Mouse (Mus musculus) limb, embryonic 12.5 days (tissue): Measurements from ENCODE around the gene Ahcyl2. TPM values are rescaled to one million over a fixed set of nuclear protein-coding genes. Genes with fewer than 3 reads are reported as not detected.

Experiments used
- ATAC-seq: fragments of 200-750 bp; cut with Nextera tagmentation; 2 replicates; pipeline ENCODE4 v1.8.0; 2017; ENCODE audit warnings: low read depth, moderate TSS enrichment; ENCODE audit not compliant: insufficient number of reproducible peaks, insufficient read depth, low FRiP score, low TSS enrichment
- H3K27ac ChIP-seq: fragments of 300-500 bp; sonication (generic); 2 replicates; pipeline ENCODE4 v1.5.1; 2016; ENCODE audit warnings: mild to moderate bottlenecking, moderate library complexity
- H3K27me3 ChIP-seq: fragments of 300-500 bp; sonication (generic); 2 replicates; pipeline ENCODE4 v1.6.1; 2016; ENCODE audit warnings: mild to moderate bottlenecking, moderate library complexity
- H3K36me3 ChIP-seq: fragments of 300-500 bp; sonication (generic); 2 replicates; pipeline ENCODE4 v1.6.1; 2016; ENCODE audit warnings: mild to moderate bottlenecking, moderate library complexity
- H3K4me1 ChIP-seq: fragments of 300-500 bp; sonication (generic); replicated peaks from 2 replicates; pipeline ENCODE4 v1.6.1; 2016
- H3K4me2 ChIP-seq: fragments of 300-500 bp; sonication (generic); 2 replicates; pipeline ENCODE4 v1.6.1; 2016; ENCODE audit warnings: mild to moderate bottlenecking, moderate library complexity
- H3K4me3 ChIP-seq: fragments of 300-500 bp; sonication (generic); replicated peaks from 2 replicates; pipeline ENCODE4 v1.5.1; 2016; ENCODE audit warnings: mild to moderate bottlenecking
- H3K9ac ChIP-seq: fragments of 300-500 bp; sonication (generic); replicated peaks from 2 replicates; pipeline ENCODE4 v1.6.1; 2016; ENCODE audit warnings: mild to moderate bottlenecking, moderate library complexity
- H3K9me3 ChIP-seq: fragments of 300-500 bp; sonication (generic); 2 replicates; pipeline ENCODE4 v1.6.1; 2016; ENCODE audit warnings: mild to moderate bottlenecking, moderate library complexity
- whole genome bisulfite sequencing: fragments of 180-500 bp; shearing (Covaris S2); methylation state at CpG from one replicate; pipeline ENCODE4 v1.1.7; 2016; 5-methylcytosine and 5-hydroxymethylcytosine counted together
- polyA plus RNA-seq: library from polyadenylated mRNA; unstranded; fragments of >200 nt; fragmentation: Nextera tagmentation; extraction: Ambion mirVana; gene quantifications from 2 replicates; pipeline ENCODE4 v1.2.1, GENCODE M21; 2016

Gene Ahcyl2
- polyA plus RNA-seq = 23.8 and 23.9 TPM in 2 replicates

GRCm38 (mm10) chr6:29767813-29768660 is at the start of gene Ahcyl2:
Ahcyl2 (plus strand) TSS chr6:29768011.
- H3K9ac ChIP-seq = peak within 1 kb of the TSS; percentile 84
- peak within 1 kb of the TSS; percentile 83 for H3K4me3 ChIP-seq
- no peaks in the 10 kb centered on the region; the same call in 1 of the 2 replicates for H3K36me3 ChIP-seq
- peak within 1 kb of the TSS; percentile 67 for H3K4me2 ChIP-seq
- no peaks in the 10 kb centered on the region for H3K9me3 ChIP-seq
- peak; percentile 95 for ATAC-seq
- H3K4me1 ChIP-seq = peaks cover 18% of the 10 kb centered on the region; the same call in 1 of the 2 replicates
- under 1% methylated on average over 59 of the region's 61 CpGs for WGBS
- H3K27ac ChIP-seq = peak within 1 kb of the TSS; percentile 94
- no peaks in the 10 kb centered on the region for H3K27me3 ChIP-seq

DNA sequence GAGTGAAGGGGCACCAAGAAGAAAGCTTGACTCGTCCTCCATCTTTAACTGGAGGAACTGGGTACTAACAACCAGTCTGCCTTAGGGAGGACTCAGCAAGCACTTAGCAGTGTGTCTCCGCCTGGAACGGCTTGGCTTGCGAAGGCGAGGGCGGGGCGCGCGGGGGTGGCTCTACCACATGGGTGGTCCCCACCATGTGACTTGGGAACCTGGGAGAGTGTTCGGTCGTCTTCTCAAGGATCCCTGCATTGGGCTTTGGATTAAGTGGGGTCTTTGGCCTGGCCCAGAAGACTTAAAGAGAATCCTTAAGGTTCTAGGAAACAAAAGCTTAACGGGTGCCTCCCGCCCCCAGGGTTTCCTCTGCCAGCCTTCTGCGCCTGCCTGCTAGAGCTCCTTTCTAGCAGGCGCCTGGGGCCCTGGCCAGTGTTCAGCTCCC is 48.9 kb upstream of the Ahcyl2 start:
- Histone ChIP-seq H3K4me2 (peak overlapping the region; percentile 56), H3K4me3 (peak overlapping the region; percentile 32), H3K27me3 (no peaks in the 10 kb centered on the region), H3K9me3 (no peaks in the 10 kb centered on the region), H3K4me1 (peaks cover 28% of the 10 kb centered on the region), H3K36me3 (no peaks in the 10 kb centered on the region), H3K27ac (peak overlapping the region; percentile 47), H3K9ac (peak overlapping the region; percentile 38)
- 0 out of 2 replicates have a peak, but pooled peaks have one; percentile 46 for ATAC-seq
- WGBS = 2% methylated on average over 15 of the region's 15 CpGs

GRCm38 (mm10) chr6:29721890-29722289 is 45.9 kb upstream of the Ahcyl2 start:
- H3K4me2 ChIP-seq = no peak overlapping the region
- H3K27me3 ChIP-seq = no peaks in the 10 kb centered on the region
- H3K36me3 ChIP-seq = no peaks in the 10 kb centered on the region
- no peak overlapping the region for H3K27ac ChIP-seq
- no peak overlapping the region for H3K4me3 ChIP-seq
- 74% methylated on average over 2 of the region's 2 CpGs for WGBS
- H3K9me3 ChIP-seq = no peaks in the 10 kb centered on the region
- no peak for ATAC-seq
- peaks cover 28% of the 10 kb centered on the region for H3K4me1 ChIP-seq
- H3K9ac ChIP-seq = no peak overlapping the region

GRCm38 (mm10) chr6:29726576-29727200 is 41.1 kb upstream of the Ahcyl2 start:
- Histone ChIP-seq H3K9me3 (no peaks in the 10 kb centered on the region), H3K27me3 (no peaks in the 10 kb centered on the region), H3K9ac (no peak overlapping the region), H3K27ac (no peak overlapping the region), H3K4me2 (no peak overlapping the region), H3K4me3 (no peak overlapping the region), H3K4me1 (no peaks in the 10 kb centered on the region), H3K36me3 (no peaks in the 10 kb centered on the region)
- 79% methylated on average over 1 of the region's 1 CpGs for WGBS
- no peak for ATAC-seq

DNA sequence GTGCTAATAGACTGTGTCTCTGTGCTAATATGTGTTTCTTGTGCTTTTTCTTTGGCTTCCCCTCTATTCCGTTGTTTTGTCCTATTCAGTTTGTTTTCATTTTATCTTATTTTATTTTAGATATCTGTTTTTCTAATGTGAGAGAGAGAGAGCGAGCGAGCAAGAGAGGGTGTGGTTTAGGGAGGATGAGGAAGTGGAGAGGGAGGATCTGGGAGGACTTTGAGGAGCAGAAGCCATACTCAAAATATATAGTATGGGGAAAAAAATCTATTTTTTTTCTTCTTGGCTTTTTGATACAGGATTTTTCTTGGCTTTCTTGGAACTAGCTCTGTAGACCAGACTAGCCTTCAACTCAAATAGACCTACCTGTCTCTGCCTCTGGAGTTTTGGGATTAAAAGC is 39.8 kb upstream of the Ahcyl2 start:
- Histone ChIP-seq H3K9ac (no peak overlapping the region), H3K4me1 (0 out of 2 replicates have a peak, but pooled peaks cover 2% of the 10 kb centered on the region), H3K9me3 (no peaks in the 10 kb centered on the region), H3K36me3 (no peaks in the 10 kb centered on the region), H3K27me3 (no peaks in the 10 kb centered on the region), H3K27ac (no peak overlapping the region), H3K4me3 (no peak overlapping the region), H3K4me2 (no peak overlapping the region)
- ATAC-seq = no peak
- 91% methylated on average over 3 of the region's 3 CpGs for WGBS

DNA sequence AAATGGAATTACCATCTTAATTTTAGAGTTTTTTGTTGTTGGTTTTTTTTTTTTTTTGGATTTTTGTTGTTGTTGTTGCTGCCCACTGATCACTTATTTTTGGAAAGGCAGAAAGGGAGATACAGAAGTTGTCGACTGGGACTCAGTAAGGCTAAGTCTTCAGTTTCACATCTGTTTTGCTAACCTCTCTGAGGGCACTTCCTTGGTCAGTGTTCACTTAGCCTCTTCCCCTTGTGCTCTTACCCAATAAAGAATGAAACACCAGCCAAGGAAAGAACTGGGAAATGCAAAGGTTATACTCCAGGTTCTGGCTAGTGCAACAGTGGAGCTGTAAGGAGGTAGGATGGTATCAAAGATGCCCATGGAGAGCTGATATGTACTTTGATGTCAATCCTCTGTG is 38.3 kb upstream of the Ahcyl2 start:
- Histone ChIP-seq H3K9me3 (no peaks in the 10 kb centered on the region), H3K4me2 (no peak overlapping the region), H3K9ac (no peak overlapping the region), H3K36me3 (no peaks in the 10 kb centered on the region), H3K27me3 (no peaks in the 10 kb centered on the region), H3K4me3 (no peak overlapping the region), H3K27ac (no peak overlapping the region), H3K4me1 (0 out of 2 replicates have a peak, but pooled peaks cover 3% of the 10 kb centered on the region)
- ATAC-seq = no peak
- 67% methylated on average over 1 of the region's 1 CpGs for WGBS

- Histone ChIP-seq H3K27ac (peak within 1 kb of the TSS; percentile 98), H3K9ac (peak within 1 kb of the TSS; percentile 96), H3K27me3 (no peaks in the 10 kb centered on the region), H3K36me3 (peaks cover 17% of the 10 kb centered on the region), H3K4me3 (peak within 1 kb of the TSS; percentile 95), H3K4me1 (peaks cover 29% of the 10 kb centered on the region), H3K4me2 (peak within 1 kb of the TSS; percentile 92), H3K9me3 (no peaks in the 10 kb centered on the region)
- ATAC-seq = peak; percentile 97
- under 1% methylated on average over 28 of the region's 30 CpGs for WGBS
Measured at GRCm38 (mm10) chr6:29735336-29735688, 32.5 kb upstream of the Ahcyl2 start, which contains the start of gene Smo. Smo (plus strand) TSS chr6:29735503.

GRCm38 (mm10) chr6:29735689-29736451 is 31.9 kb upstream of the Ahcyl2 start:
- under 1% methylated on average over 75 of the region's 75 CpGs for WGBS
- H3K4me2 ChIP-seq = peak overlapping the region; percentile 92
- peaks cover 30% of the 10 kb centered on the region for H3K4me1 ChIP-seq
- peak overlapping the region; percentile 95 for H3K4me3 ChIP-seq
- H3K27ac ChIP-seq = peak overlapping the region; percentile 98
- H3K36me3 ChIP-seq = peaks cover 20% of the 10 kb centered on the region
- H3K9me3 ChIP-seq = no peaks in the 10 kb centered on the region
- peak; percentile 33; the same call in 1 of the 2 replicates for ATAC-seq
- peak overlapping the region; percentile 96 for H3K9ac ChIP-seq
- no peaks in the 10 kb centered on the region for H3K27me3 ChIP-seq

- peaks cover 30% of the 10 kb centered on the region for H3K4me1 ChIP-seq
- H3K4me3 ChIP-seq = peak overlapping the region; percentile 95
- peak overlapping the region; percentile 98 for H3K27ac ChIP-seq
- no peaks in the 10 kb centered on the region for H3K27me3 ChIP-seq
- H3K4me2 ChIP-seq = peak overlapping the region; percentile 92
- H3K9ac ChIP-seq = peak overlapping the region; percentile 96
- H3K9me3 ChIP-seq = no peaks in the 10 kb centered on the region
- 18% methylated on average over 13 of the region's 13 CpGs for WGBS
- ATAC-seq = no peak
- peaks cover 20% of the 10 kb centered on the region for H3K36me3 ChIP-seq
Measured at GRCm38 (mm10) chr6:29736610-29737458, 31.0 kb upstream of the Ahcyl2 start.

GRCm38 (mm10) chr6:29751466-29752152 is 16.2 kb upstream of the Ahcyl2 start:
- peaks cover 14% of the 10 kb centered on the region for H3K9me3 ChIP-seq
- H3K4me2 ChIP-seq = no peak overlapping the region
- no peaks in the 10 kb centered on the region for H3K4me1 ChIP-seq
- ATAC-seq = no peak
- no peak overlapping the region for H3K9ac ChIP-seq
- 91% methylated on average over 3 of the region's 3 CpGs for WGBS
- H3K4me3 ChIP-seq = no peak overlapping the region
- H3K27ac ChIP-seq = no peak overlapping the region
- H3K27me3 ChIP-seq = no peaks in the 10 kb centered on the region
- peaks cover 56% of the 10 kb centered on the region for H3K36me3 ChIP-seq
